Mouse (Mus musculus): Measurements from ENCODE around the gene Zfyve19. TPM values are rescaled to one million over a fixed set of nuclear protein-coding genes. Genes with fewer than 3 reads are reported as not detected.

Gene Zfyve19
- polyA plus RNA-seq, 1 experiment: 23.2 TPM

GRCm38 (mm10) chr2:119190969-119191368, 17.4 kb upstream of the Zfyve19 start:
- no peak for TF ChIP-seq POLR2A (IDR thresholded peaks at IDR 0.05; ENCODE audit: insufficient read length, low read depth)
- Histone ChIP-seq H3K27me3 (ENCODE audit: control insufficient read depth, insufficient read depth, insufficient read length) (no peaks in the 10 kb centered on the region), H3ac (ENCODE audit: control insufficient read depth, insufficient read length) (no peak overlapping the region), H3K36me3 (ENCODE audit: control insufficient read depth, insufficient read depth) (no peaks in the 10 kb centered on the region), H3K4me2 (ENCODE audit: low read depth) (no peak overlapping the region), H3K79me2 (ENCODE audit: control insufficient read depth, insufficient read depth) (no peaks in the 10 kb centered on the region), H3K4me3 (no peak overlapping the region)

DNA sequence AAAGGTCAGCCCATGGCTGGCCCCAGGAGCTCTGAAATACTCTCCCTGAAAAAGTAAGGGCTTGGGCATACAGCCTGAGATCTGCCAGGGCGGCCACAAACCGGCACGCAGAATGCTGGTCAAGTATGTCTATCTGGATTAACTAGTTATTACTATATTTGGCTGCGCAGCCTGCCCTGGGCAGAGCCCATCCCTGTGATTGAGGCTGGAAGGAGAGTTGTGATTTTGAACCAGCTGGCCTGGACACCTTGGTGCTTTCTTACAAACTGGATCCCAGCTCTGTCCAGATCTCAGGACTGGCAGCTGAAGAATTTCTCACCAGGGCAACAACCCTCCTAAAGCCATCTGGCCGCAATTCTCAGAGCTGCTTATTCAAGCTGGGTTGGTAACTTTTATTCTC, 14.3 kb upstream of the Zfyve19 start:
- H3K4me3 ChIP-seq: no peak overlapping the region
- no peaks in the 10 kb centered on the region for H3K27me3 ChIP-seq (ENCODE audit: control insufficient read depth, insufficient read depth, insufficient read length)
- no peak overlapping the region for H3K4me2 ChIP-seq (ENCODE audit: low read depth)
- H3K79me2 ChIP-seq (ENCODE audit: control insufficient read depth, insufficient read depth): no peaks in the 10 kb centered on the region
- TF ChIP-seq TCF12 (IDR thresholded peaks at IDR 0.05; ENCODE audit: insufficient read depth, poor library complexity, severe bottlenecking): no peak
- peak in 1 of 3 experiments; percentile 2 for TF ChIP-seq MYOD1 (IDR thresholded peaks at IDR 0.05; ENCODE audit: control insufficient read depth in 1 of 3, insufficient read length in 2 of 3, low read depth in 2 of 3)
- H3K36me3 ChIP-seq (ENCODE audit: control insufficient read depth, insufficient read depth): no peaks in the 10 kb centered on the region
- no peak overlapping the region for H3ac ChIP-seq (ENCODE audit: control insufficient read depth, insufficient read length)

GRCm38 (mm10) chr2:119196316-119197108, 11.9 kb upstream of the Zfyve19 start:
- no peak overlapping the region for H3ac ChIP-seq (ENCODE audit: control insufficient read depth, insufficient read length)
- no peak for TF ChIP-seq TCF12 (IDR thresholded peaks at IDR 0.05; ENCODE audit: insufficient read depth, poor library complexity, severe bottlenecking)
- TF ChIP-seq SRF (IDR thresholded peaks at IDR 0.05; ENCODE audit: control insufficient read depth, insufficient read length, low read depth): no peak
- TF ChIP-seq USF1 (IDR thresholded peaks at IDR 0.05; ENCODE audit: low read depth): no peak
- no peak for TF ChIP-seq CEBPB (IDR thresholded peaks at IDR 0.05; ENCODE audit: insufficient read depth, poor library complexity, severe bottlenecking)
- TF ChIP-seq E2F4 (IDR thresholded peaks at IDR 0.05; ENCODE audit: insufficient read depth): no peak
- no peak for TF ChIP-seq TCF3 (IDR thresholded peaks at IDR 0.05; ENCODE audit: insufficient read length, low read depth)
- no peak for TF ChIP-seq POLR2AphosphoS2 (IDR thresholded peaks at IDR 0.05; ENCODE audit: insufficient read length, low read depth)
- no peak for TF ChIP-seq POLR2A (IDR thresholded peaks at IDR 0.05; ENCODE audit: insufficient read length, low read depth)
- H3K4me2 ChIP-seq (ENCODE audit: low read depth): no peak overlapping the region
- no peaks in the 10 kb centered on the region for H3K27me3 ChIP-seq (ENCODE audit: control insufficient read depth, insufficient read depth, insufficient read length)
- H3K79me2 ChIP-seq (ENCODE audit: control insufficient read depth, insufficient read depth): no peaks in the 10 kb centered on the region
- no peak overlapping the region for H3K4me3 ChIP-seq
- H3K36me3 ChIP-seq (ENCODE audit: control insufficient read depth, insufficient read depth): no peaks in the 10 kb centered on the region

GRCm38 (mm10) chr2:119197493-119197892, 10.9 kb upstream of the Zfyve19 start:
- TF ChIP-seq CEBPB (IDR thresholded peaks at IDR 0.05; ENCODE audit: insufficient read depth, poor library complexity, severe bottlenecking) (no peak), POLR2AphosphoS2 (IDR thresholded peaks at IDR 0.05; ENCODE audit: insufficient read length, low read depth) (no peak), TCF12 (IDR thresholded peaks at IDR 0.05; ENCODE audit: insufficient read depth, poor library complexity, severe bottlenecking) (no peak), MYOG (IDR thresholded peaks at IDR 0.05; ENCODE audit: control insufficient read depth in 1 of 3, insufficient read depth in 1 of 3, insufficient read length in 2 of 3, low read depth in 2 of 3) (no peak), REST (IDR thresholded peaks at IDR 0.05; ENCODE audit: insufficient read depth, insufficient read length) (no peak), MYOD1 (IDR thresholded peaks at IDR 0.05; ENCODE audit: control insufficient read depth in 1 of 3, insufficient read length in 2 of 3, low read depth in 2 of 3) (no peak), USF1 (IDR thresholded peaks at IDR 0.05; ENCODE audit: low read depth) (no peak), TCF3 (IDR thresholded peaks at IDR 0.05; ENCODE audit: insufficient read length, low read depth) (no peak), POLR2A (IDR thresholded peaks at IDR 0.05; ENCODE audit: insufficient read length, low read depth) (no peak), MAX (IDR thresholded peaks at IDR 0.05; ENCODE audit: low read depth) (no peak), SRF (IDR thresholded peaks at IDR 0.05; ENCODE audit: control insufficient read depth, insufficient read length, low read depth) (no peak), E2F4 (IDR thresholded peaks at IDR 0.05; ENCODE audit: insufficient read depth) (no peak)
- Histone ChIP-seq H3K36me3 (ENCODE audit: control insufficient read depth, insufficient read depth) (no peaks in the 10 kb centered on the region), H3K4me2 (ENCODE audit: low read depth) (no peak overlapping the region), H3K79me2 (ENCODE audit: control insufficient read depth, insufficient read depth) (no peaks in the 10 kb centered on the region), H3K4me3 (no peak overlapping the region), H3ac (ENCODE audit: control insufficient read depth, insufficient read length) (no peak overlapping the region), H3K27me3 (ENCODE audit: control insufficient read depth, insufficient read depth, insufficient read length) (no peaks in the 10 kb centered on the region)

DNA sequence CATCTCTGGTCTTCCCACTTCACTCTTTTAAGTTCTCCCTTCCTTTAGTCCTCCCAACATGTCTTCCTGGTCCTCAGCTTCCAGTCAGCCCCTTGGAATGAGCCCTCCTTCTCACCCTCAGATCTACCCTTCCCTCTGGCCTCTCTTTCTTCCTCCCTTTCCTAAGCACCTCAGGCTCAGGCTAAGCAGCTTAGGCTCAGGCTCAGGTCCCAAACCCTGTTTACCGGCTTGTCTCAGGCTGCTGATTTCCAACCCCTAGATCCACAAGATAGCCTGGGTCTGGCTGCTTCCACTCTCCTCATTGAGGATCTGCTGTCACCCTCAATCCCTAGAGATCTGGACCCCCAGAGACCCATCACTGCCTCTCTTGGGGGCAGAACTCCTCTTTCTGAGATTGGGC, 10.4 kb upstream of the Zfyve19 start:
- Histone ChIP-seq H3K27me3 (ENCODE audit: control insufficient read depth, insufficient read depth, insufficient read length) (no peaks in the 10 kb centered on the region), H3K36me3 (ENCODE audit: control insufficient read depth, insufficient read depth) (no peaks in the 10 kb centered on the region), H3K4me3 (no peak overlapping the region), H3ac (ENCODE audit: control insufficient read depth, insufficient read length) (no peak overlapping the region), H3K4me2 (ENCODE audit: low read depth) (no peak overlapping the region), H3K79me2 (ENCODE audit: control insufficient read depth, insufficient read depth) (no peaks in the 10 kb centered on the region)
- TF ChIP-seq TCF12 (IDR thresholded peaks at IDR 0.05; ENCODE audit: insufficient read depth, poor library complexity, severe bottlenecking) (no peak), MYOD1 (IDR thresholded peaks at IDR 0.05; ENCODE audit: control insufficient read depth in 1 of 3, insufficient read length in 2 of 3, low read depth in 2 of 3) (no peak), USF1 (IDR thresholded peaks at IDR 0.05; ENCODE audit: low read depth) (no peak), CEBPB (IDR thresholded peaks at IDR 0.05; ENCODE audit: insufficient read depth, poor library complexity, severe bottlenecking) (no peak), E2F4 (IDR thresholded peaks at IDR 0.05; ENCODE audit: insufficient read depth) (no peak), TCF3 (IDR thresholded peaks at IDR 0.05; ENCODE audit: insufficient read length, low read depth) (no peak), REST (IDR thresholded peaks at IDR 0.05; ENCODE audit: insufficient read depth, insufficient read length) (no peak), SRF (IDR thresholded peaks at IDR 0.05; ENCODE audit: control insufficient read depth, insufficient read length, low read depth) (no peak), POLR2A (IDR thresholded peaks at IDR 0.05; ENCODE audit: insufficient read length, low read depth) (no peak), MYOG (IDR thresholded peaks at IDR 0.05; ENCODE audit: control insufficient read depth in 1 of 3, insufficient read depth in 1 of 3, insufficient read length in 2 of 3, low read depth in 2 of 3) (no peak)

Data from myocyte (in vitro differentiated cells).